Mouse (Mus musculus): ENCODE data around the gene Mrpl48. TPM values are rescaled to one million over a fixed set of nuclear protein-coding genes. Genes with fewer than 3 reads are reported as not detected.

Gene Mrpl48
- polyA plus RNA-seq, 1 experiment from 2014 or later = 89.4 TPM

DNA sequence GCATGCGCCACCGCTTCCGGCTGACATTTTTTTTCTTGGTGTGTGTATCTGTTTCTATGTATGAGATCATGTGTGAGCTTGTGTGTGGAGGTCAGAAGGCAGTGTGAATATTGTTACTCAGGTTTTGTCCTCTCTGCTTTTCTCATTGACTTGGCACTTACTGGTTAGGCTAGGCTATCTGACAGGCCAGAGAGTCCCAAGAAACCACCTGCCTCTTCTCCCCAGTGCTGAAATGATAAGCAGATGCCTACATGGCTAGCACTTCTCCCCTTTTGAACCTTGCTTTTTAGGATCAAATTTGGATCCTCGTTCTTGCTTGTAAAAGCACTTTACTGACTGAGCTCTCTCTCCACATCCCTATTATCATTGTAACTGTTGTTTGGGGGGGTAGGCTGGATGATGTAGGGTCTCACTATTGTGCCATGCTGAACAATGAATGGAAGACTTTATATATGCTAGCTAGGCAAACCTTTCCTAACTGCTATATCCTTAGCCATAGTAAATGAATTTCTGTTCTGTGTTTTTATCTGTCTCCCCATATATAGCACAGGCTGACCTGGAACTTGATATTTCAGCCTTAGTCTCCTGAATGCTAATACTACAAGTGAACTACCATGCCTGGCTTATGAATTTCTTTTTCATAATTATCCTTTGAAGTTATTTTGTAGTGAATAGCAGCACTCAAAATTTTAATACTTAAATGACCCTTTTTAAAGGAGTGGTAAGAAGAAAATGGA, 8.2 kb upstream of the Mrpl48 start:
- Histone ChIP-seq H3K36me3 (ENCODE audit: control insufficient read depth, insufficient read depth) (no peaks in the 10 kb centered on the region; the same call in 1 of the 2 replicates), H3K9me3 (ENCODE audit: control insufficient read depth) (no peaks in the 10 kb centered on the region), H3K4me3 (ENCODE audit: low read depth, low read length) (no peak overlapping the region), H3K4me1 (replicated peaks; ENCODE audit: control insufficient read depth, insufficient read depth, low read length) (0 out of 2 replicates have a peak, but pooled peaks cover 9% of the 10 kb centered on the region), H3K27ac (ENCODE audit: low read depth, low read length) (no peak overlapping the region), H3K9ac (ENCODE audit: low read depth, low read length) (no peak overlapping the region), H3K27me3 (replicated peaks; ENCODE audit: control insufficient read depth, insufficient read depth, low read length) (no peaks in the 10 kb centered on the region), H3K4me2 (replicated peaks; ENCODE audit: low read depth) (no peak overlapping the region)
- 89% methylated on average over 4 of the region's 4 CpGs for WGBS
- ATAC-seq = no peak
- TF ChIP-seq CTCF (IDR thresholded peaks at IDR 0.05; ENCODE audit: low read depth) = no peak

- WGBS = 9% methylated on average over 4 of the region's 4 CpGs
- H3K27ac ChIP-seq (ENCODE audit: low read depth, low read length) = peak overlapping the region; percentile 100; the same call in 1 of the 2 replicates
- H3K4me3 ChIP-seq (ENCODE audit: low read depth, low read length) = peak overlapping the region; percentile 100
- no peak for ATAC-seq
- no peak for TF ChIP-seq CTCF (IDR thresholded peaks at IDR 0.05; ENCODE audit: low read depth)
- H3K9me3 ChIP-seq (ENCODE audit: control insufficient read depth) = no peaks in the 10 kb centered on the region
- H3K4me1 ChIP-seq (replicated peaks; ENCODE audit: control insufficient read depth, insufficient read depth, low read length) = 0 out of 2 replicates have a peak, but pooled peaks cover 5% of the 10 kb centered on the region
- no peaks in the 10 kb centered on the region for H3K27me3 ChIP-seq (replicated peaks; ENCODE audit: control insufficient read depth, insufficient read depth, low read length)
- peak overlapping the region; percentile 99 for H3K9ac ChIP-seq (ENCODE audit: low read depth, low read length)
- H3K4me2 ChIP-seq (replicated peaks; ENCODE audit: low read depth) = peak overlapping the region; percentile 79
- no peaks in the 10 kb centered on the region for H3K36me3 ChIP-seq (ENCODE audit: control insufficient read depth, insufficient read depth)
Observed at GRCm38 (mm10) chr7:100608910-100609309, 809 bp upstream of the Mrpl48 start.

- no peaks in the 10 kb centered on the region for H3K9me3 ChIP-seq (ENCODE audit: control insufficient read depth)
- H3K4me1 ChIP-seq (replicated peaks; ENCODE audit: control insufficient read depth, insufficient read depth, low read length) = 0 out of 2 replicates have a peak, but pooled peaks cover 3% of the 10 kb centered on the region
- H3K36me3 ChIP-seq (ENCODE audit: control insufficient read depth, insufficient read depth) = no peaks in the 10 kb centered on the region
- peak; percentile 97 for ATAC-seq
- peak within 1 kb of the TSS; percentile 100 for H3K27ac ChIP-seq (ENCODE audit: low read depth, low read length)
- TF ChIP-seq CTCF (IDR thresholded peaks at IDR 0.05; ENCODE audit: low read depth) = peak; percentile 63
- H3K4me3 ChIP-seq (ENCODE audit: low read depth, low read length) = peak within 1 kb of the TSS; percentile 100
- WGBS = under 1% methylated on average over 100 of the region's 105 CpGs
- H3K4me2 ChIP-seq (replicated peaks; ENCODE audit: low read depth) = peak within 1 kb of the TSS; percentile 79
- no peaks in the 10 kb centered on the region for H3K27me3 ChIP-seq (replicated peaks; ENCODE audit: control insufficient read depth, insufficient read depth, low read length)
- peak within 1 kb of the TSS; percentile 99 for H3K9ac ChIP-seq (ENCODE audit: low read depth, low read length)
Observed at GRCm38 (mm10) chr7:100607214-100608129, 629 bp downstream of the Mrpl48 start, which contains the start of gene Rab6a. Gene Rab6a, plus strand, starts transcription at chr7:100607410.

GRCm38 (mm10) chr7:100600211-100600610, 7.9 kb downstream of the Mrpl48 start:
- Histone ChIP-seq H3K9ac (ENCODE audit: low read depth, low read length) (no peak overlapping the region), H3K4me1 (replicated peaks; ENCODE audit: control insufficient read depth, insufficient read depth, low read length) (no peaks in the 10 kb centered on the region), H3K4me2 (replicated peaks; ENCODE audit: low read depth) (no peak overlapping the region), H3K27ac (ENCODE audit: low read depth, low read length) (no peak overlapping the region), H3K27me3 (replicated peaks; ENCODE audit: control insufficient read depth, insufficient read depth, low read length) (no peaks in the 10 kb centered on the region), H3K36me3 (ENCODE audit: control insufficient read depth, insufficient read depth) (no peaks in the 10 kb centered on the region), H3K9me3 (ENCODE audit: control insufficient read depth) (no peaks in the 10 kb centered on the region), H3K4me3 (ENCODE audit: low read depth, low read length) (no peak overlapping the region)
- 55% methylated on average over 5 of the region's 5 CpGs for WGBS
- no peak for ATAC-seq
- no peak for TF ChIP-seq CTCF (IDR thresholded peaks at IDR 0.05; ENCODE audit: low read depth)

GRCm38 (mm10) chr7:100593349-100593748, 14.8 kb downstream of the Mrpl48 start:
- TF ChIP-seq CTCF (IDR thresholded peaks at IDR 0.05; ENCODE audit: low read depth) = no peak
- Histone ChIP-seq H3K9ac (ENCODE audit: low read depth, low read length) (no peak overlapping the region), H3K4me3 (ENCODE audit: low read depth, low read length) (no peak overlapping the region), H3K9me3 (ENCODE audit: control insufficient read depth) (no peaks in the 10 kb centered on the region), H3K27ac (ENCODE audit: low read depth, low read length) (no peak overlapping the region), H3K36me3 (ENCODE audit: control insufficient read depth, insufficient read depth) (no peaks in the 10 kb centered on the region), H3K27me3 (replicated peaks; ENCODE audit: control insufficient read depth, insufficient read depth, low read length) (no peaks in the 10 kb centered on the region), H3K4me1 (replicated peaks; ENCODE audit: control insufficient read depth, insufficient read depth, low read length) (no peaks in the 10 kb centered on the region), H3K4me2 (replicated peaks; ENCODE audit: low read depth) (no peak overlapping the region)
- no peak for ATAC-seq

- 8% methylated on average over 2 of the region's 2 CpGs for WGBS
Observed at GRCm38 (mm10) chr7:100591522-100591852, 16.6 kb downstream of the Mrpl48 start.

More at GRCm38 (mm10) chr7:100591522-100591852, 16.6 kb downstream of the Mrpl48 start:
- Histone ChIP-seq H3K27me3 (replicated peaks; ENCODE audit: control insufficient read depth, insufficient read depth, low read length) (no peaks in the 10 kb centered on the region), H3K27ac (ENCODE audit: low read depth, low read length) (peak overlapping the region; percentile 97), H3K9me3 (ENCODE audit: control insufficient read depth) (no peaks in the 10 kb centered on the region), H3K9ac (ENCODE audit: low read depth, low read length) (peak overlapping the region; percentile 67), H3K36me3 (ENCODE audit: control insufficient read depth, insufficient read depth) (no peaks in the 10 kb centered on the region), H3K4me1 (replicated peaks; ENCODE audit: control insufficient read depth, insufficient read depth, low read length) (no peaks in the 10 kb centered on the region), H3K4me2 (replicated peaks; ENCODE audit: low read depth) (peak overlapping the region; percentile 73), H3K4me3 (ENCODE audit: low read depth, low read length) (peak overlapping the region; percentile 56)
- no peak for TF ChIP-seq CTCF (IDR thresholded peaks at IDR 0.05; ENCODE audit: low read depth)
- no peak for ATAC-seq
